Mouse (Mus musculus) lung, postnatal 0 days (tissue): Measurements from ENCODE around the gene Nom1.

Experiments used
- CTCF ChIP-seq: IDR thresholded peaks from 2 replicates; pipeline ENCODE4 v1.5.1; 2016; ENCODE audit warnings: antibody characterized with exemption, mild to moderate bottlenecking
- EP300 ChIP-seq: IDR thresholded peaks from 2 replicates; pipeline ENCODE4 v1.6.1; 2016; ENCODE audit warnings: antibody characterized with exemption, mild to moderate bottlenecking, control low read depth

GRCm38 (mm10) chr5:29456895-29457656, 22.6 kb downstream of the Nom1 start:
- no peak for TF ChIP-seq EP300
- TF ChIP-seq CTCF, result no peak
